Mouse (Mus musculus) ES-Bruce4 (cell line): ENCODE results near the gene Usp45. TPM values are rescaled to one million over a fixed set of nuclear protein-coding genes. Genes with fewer than 3 reads are reported as not detected.
A peak's percentile ranks its signal among the peaks of the same experiment; 100 is the strongest.
"Not testable (repeated sequence)": the region's sequence is repeated elsewhere in the genome, so short reads cannot be mapped to it uniquely, and the experiment has no call there.

ENCODE experiments used
- H3K27ac ChIP-seq: 2 replicates; pipeline ENCODE4 v1.5.1; 2012; ENCODE audit warnings: low read length, inconsistent platforms; ENCODE audit not compliant: insufficient read depth
- H3K27me3 ChIP-seq: 2 replicates; pipeline ENCODE4 v1.6.1; 2012; ENCODE audit warnings: mild to moderate bottlenecking, low read length, inconsistent platforms; ENCODE audit not compliant: control insufficient read depth, poor library complexity, insufficient read depth, severe bottlenecking
- H3K36me3 ChIP-seq: 2 replicates; pipeline ENCODE4 v1.6.1; 2012; ENCODE audit warnings: inconsistent platforms, mild to moderate bottlenecking, low read length, moderate library complexity; ENCODE audit not compliant: control insufficient read depth, poor library complexity, insufficient read depth, severe bottlenecking
- H3K4me1 ChIP-seq: one replicate; pipeline ENCODE4 v1.8.1; 2011; ENCODE audit warnings: low read length; ENCODE audit not compliant: control insufficient read depth, insufficient read depth
- H3K4me3 ChIP-seq: 2 replicates; pipeline ENCODE4 v1.5.1; 2011; ENCODE audit warnings: low read depth, mild to moderate bottlenecking, low read length
- H3K9ac ChIP-seq: 2 replicates; pipeline ENCODE4 v1.6.1; 2012; ENCODE audit warnings: low read depth, mild to moderate bottlenecking, inconsistent platforms; ENCODE audit not compliant: poor library complexity, severe bottlenecking
- H3K9me3 ChIP-seq: replicated peaks from 2 replicates; pipeline ENCODE4 v1.6.1; 2012; ENCODE audit warnings: mild to moderate bottlenecking, low read length, inconsistent platforms; ENCODE audit not compliant: control insufficient read depth, poor library complexity, insufficient read depth, severe bottlenecking
- CTCF ChIP-seq: IDR thresholded peaks from one replicate; pipeline ENCODE4 v1.8.1; 2011; ENCODE audit warnings: low read depth, low read length
- EP300 ChIP-seq: IDR thresholded peaks from 2 replicates; pipeline ENCODE4 v1.6.1; 2011; ENCODE audit warnings: low read depth, low read length; ENCODE audit not compliant: insufficient read depth
- POLR2A ChIP-seq: IDR thresholded peaks from one replicate; pipeline ENCODE4 v1.8.1; 2011; ENCODE audit warnings: low read length; ENCODE audit not compliant: insufficient read depth
- polyA plus RNA-seq: library from polyadenylated mRNA; stranded (reverse); fragments of >200 nt; gene quantifications from 2 replicates; pipeline ENCODE4 v1.2.4, GENCODE M21; 2011; ENCODE audit warnings: low read depth; ENCODE audit not compliant: missing spikeins, insufficient read depth, insufficient read length

Gene Usp45
- polyA plus RNA-seq: 32.7 and 38.1 TPM in 2 replicates

GRCm38 (mm10) chr4:21766863-21767304 is at the start of gene Usp45, which contains the start of gene Tstd3:
Gene Usp45 (plus strand): TSS chr4:21767156.
Gene Tstd3 (minus strand): TSS chr4:21767212.
- H3K36me3 ChIP-seq: no peaks in the 10 kb centered on the region
- peak within 1 kb of the TSS; percentile 78 for H3K9ac ChIP-seq
- H3K9me3 ChIP-seq: no peaks in the 10 kb centered on the region
- no peaks in the 10 kb centered on the region for H3K4me1 ChIP-seq
- H3K27ac ChIP-seq: no peak within 1 kb of the TSS
- H3K27me3 ChIP-seq: no peaks in the 10 kb centered on the region
- H3K4me3 ChIP-seq: peak within 1 kb of the TSS; percentile 64
- peak; percentile 11 for TF ChIP-seq POLR2A
- TF ChIP-seq CTCF: peak; percentile 66
- 0 out of 2 replicates have a peak, but pooled peaks have one; percentile 23 for TF ChIP-seq EP300

GRCm38 (mm10) chr4:21722752-21723334 is 44.1 kb upstream of the Usp45 start:
- no peaks in the 10 kb centered on the region for H3K27me3 ChIP-seq
- H3K9me3 ChIP-seq: no peaks in the 10 kb centered on the region
- H3K9ac ChIP-seq: peak overlapping the region; percentile 38
- peak overlapping the region; percentile 92 for H3K27ac ChIP-seq
- H3K4me1 ChIP-seq: peaks cover 6% of the 10 kb centered on the region
- no peaks in the 10 kb centered on the region for H3K36me3 ChIP-seq
- TF ChIP-seq CTCF (no peak), POLR2A (peak; percentile 68), EP300 (0 out of 2 replicates have a peak, but pooled peaks have one; percentile 11)
- peak overlapping the region; percentile 56 for H3K4me3 ChIP-seq

GRCm38 (mm10) chr4:21726912-21727614 is 39.9 kb upstream of the Usp45 start:
- Histone ChIP-seq H3K27ac (peak overlapping the region; percentile 91), H3K4me3 (peak overlapping the region; percentile 63), H3K9ac (peak overlapping the region; percentile 75), H3K9me3 (no peaks in the 10 kb centered on the region), H3K4me1 (peaks cover 6% of the 10 kb centered on the region), H3K27me3 (no peaks in the 10 kb centered on the region), H3K36me3 (no peaks in the 10 kb centered on the region)
- TF ChIP-seq POLR2A (no peak), CTCF (peak; percentile 35)

- peak within 1 kb of the TSS; percentile 79 for H3K4me3 ChIP-seq
- no peak for TF ChIP-seq CTCF
- peak; percentile 90 for TF ChIP-seq POLR2A
- TF ChIP-seq EP300: 0 out of 2 replicates have a peak, but pooled peaks have one; percentile 65
- H3K9ac ChIP-seq: peak within 1 kb of the TSS; percentile 75
- H3K9me3 ChIP-seq: no peaks in the 10 kb centered on the region
- peaks cover 6% of the 10 kb centered on the region for H3K4me1 ChIP-seq
- H3K27ac ChIP-seq: peak within 1 kb of the TSS; percentile 91
- H3K27me3 ChIP-seq: no peaks in the 10 kb centered on the region
- no peaks in the 10 kb centered on the region for H3K36me3 ChIP-seq
Observed at GRCm38 (mm10) chr4:21727615-21728165, 39.3 kb upstream of the Usp45 start, which contains the start of gene Ccnc. Gene Ccnc (plus strand): TSS chr4:21727701.

GRCm38 (mm10) chr4:21739169-21739568 is 27.8 kb upstream of the Usp45 start:
- H3K27ac ChIP-seq: no peak overlapping the region
- no peaks in the 10 kb centered on the region for H3K27me3 ChIP-seq
- no peaks in the 10 kb centered on the region for H3K4me1 ChIP-seq
- TF ChIP-seq CTCF: no peak
- TF ChIP-seq EP300: no peak
- TF ChIP-seq POLR2A: no peak
- no peak overlapping the region for H3K9ac ChIP-seq
- H3K4me3 ChIP-seq: no peak overlapping the region
- H3K36me3 ChIP-seq: peaks cover 15% of the 10 kb centered on the region
- H3K9me3 ChIP-seq: no peaks in the 10 kb centered on the region

- peaks cover 10% of the 10 kb centered on the region for H3K36me3 ChIP-seq
- H3K4me3 ChIP-seq, H3K4me1 ChIP-seq, H3K27me3 ChIP-seq, H3K9ac ChIP-seq, H3K9me3 ChIP-seq, H3K27ac ChIP-seq: not testable (repeated sequence)
Observed at GRCm38 (mm10) chr4:21744142-21744541, 22.8 kb upstream of the Usp45 start.
